Mouse (Mus musculus) layer of hippocampus, postnatal 14 days (tissue): ENCODE results near the gene Olfr1381. TPM values are rescaled to one million over a fixed set of nuclear protein-coding genes. Genes with fewer than 3 reads are reported as not detected.
"Not testable (repeated sequence)": the region's sequence is repeated elsewhere in the genome, so short reads cannot be mapped to it uniquely, and the experiment has no call there.

ENCODE experiments used
- DNase-seq, 2 experiments: peaks; one replicate each; pipeline ENCODE4 v3.0.0; 2021 to 2022; ENCODE audit warnings: low spot score in 2 of 2, mixed read lengths in 1 of 2
- long read RNA-seq, 2 experiments: library from polyadenylated mRNA; stranded (forward); transcript quantifications; one replicate each; pipeline ENCODE4 v2.0.0; 2021
- total RNA-seq, 2 experiments: library from RNA; stranded (reverse); gene quantifications; 2 replicates each; pipeline ENCODE4 v1.2.3; 2021

The Olfr1381 gene
- not detected for total RNA-seq
- long read RNA-seq, experiment 1, result 0 reads
- long read RNA-seq, experiment 2, result 0 reads

- DNase-seq, result not testable (repeated sequence)
Measured at GRCm38 (mm10) chr11:49543149-49543548, at the start of gene Olfr1381. Gene Olfr1381 (plus strand): TSS chr11:49543449.

DNA sequence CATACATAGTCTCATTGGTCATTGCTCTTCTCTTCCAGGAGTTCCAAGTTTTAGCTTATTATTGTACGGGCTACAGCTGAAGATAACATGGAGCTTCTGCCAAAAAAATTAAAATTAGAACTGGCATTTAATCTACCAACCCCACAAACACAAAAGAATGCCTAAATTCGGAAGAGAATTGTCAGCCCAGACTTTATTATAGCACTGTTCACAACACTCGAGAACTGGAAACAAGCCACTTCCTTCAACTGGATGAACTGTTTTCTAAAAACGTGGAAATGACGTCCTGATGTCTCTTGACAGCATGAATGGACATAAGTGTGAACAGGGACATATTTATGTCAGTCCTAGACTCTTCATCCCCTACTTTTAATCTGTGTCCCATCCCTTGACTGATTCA lies 25.2 kb upstream of the Olfr1381 start:
- DNase-seq, result peak in 1 of 2 experiments; percentile 5

DNA sequence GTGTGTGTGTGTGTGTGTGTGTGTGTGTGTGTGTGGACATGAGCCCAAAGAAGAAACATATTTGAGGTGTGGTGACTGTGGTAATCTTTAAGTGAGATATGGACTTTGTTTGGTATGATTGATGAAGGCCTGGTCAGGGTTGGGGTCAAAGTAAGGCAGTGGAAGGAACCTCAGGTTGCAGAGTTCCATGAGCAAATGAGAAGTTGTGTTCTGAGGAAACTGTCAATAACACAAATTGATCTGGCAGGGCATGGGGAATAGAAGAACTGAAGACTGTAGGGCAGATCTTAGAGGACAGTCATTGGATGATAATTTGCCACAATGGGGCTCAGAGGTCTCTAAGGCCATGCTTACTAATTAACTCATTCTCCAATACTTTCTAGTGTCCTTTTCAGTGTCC lies 23.9 kb upstream of the Olfr1381 start, which contains the start of gene Olfr1383:
Gene Olfr1383, plus strand, starts transcription at position 301 of the 400 bp plus-strand sequence.
- no peak for DNase-seq

DNA sequence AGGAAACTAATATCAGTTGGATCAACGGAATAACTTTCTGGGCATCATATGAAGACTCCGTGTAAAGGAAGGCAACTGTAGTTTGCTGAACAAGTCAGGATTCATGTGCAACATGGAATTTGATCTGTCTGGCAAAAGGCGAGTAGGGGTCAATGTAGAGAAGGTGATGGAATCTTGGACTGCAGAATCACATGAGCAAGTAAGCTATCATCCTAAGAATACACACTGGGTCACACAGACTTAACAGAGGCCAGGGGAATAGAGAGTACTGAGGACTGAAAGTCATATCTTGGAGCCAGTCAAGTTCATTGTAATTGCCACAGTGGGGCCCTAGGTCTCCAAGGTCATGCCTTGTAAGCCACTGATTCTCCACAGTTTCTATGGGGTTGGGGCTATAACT lies 15.3 kb upstream of the Olfr1381 start, which contains the start of gene Olfr1382:
Gene Olfr1382, plus strand, starts transcription at position 301 of the 400 bp plus-strand sequence.
- no peak for DNase-seq

GRCm38 (mm10) chr11:49532761-49533160 lies 10.5 kb upstream of the Olfr1381 start:
- DNase-seq, result no peak

DNA sequence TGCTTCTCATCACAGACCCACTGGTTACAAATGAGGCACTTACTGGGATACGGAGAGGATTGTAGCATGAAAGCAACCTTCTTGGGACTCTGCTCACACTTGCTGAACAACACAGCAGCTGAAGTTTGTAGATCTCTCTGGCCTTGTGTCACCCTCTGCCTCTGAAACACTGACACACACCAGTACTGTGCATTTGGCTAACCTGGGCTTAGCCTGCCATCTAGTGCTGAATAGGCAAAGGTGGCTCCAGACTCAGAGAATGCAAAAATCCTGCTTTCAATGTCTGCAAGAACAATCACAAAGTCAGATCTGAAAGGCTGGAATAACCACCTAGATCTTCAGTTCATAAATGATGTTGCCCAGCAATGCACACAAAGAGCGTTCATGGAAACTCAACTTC lies 6.6 kb upstream of the Olfr1381 start:
- peak; percentile 22 to 34 for DNase-seq

DNA sequence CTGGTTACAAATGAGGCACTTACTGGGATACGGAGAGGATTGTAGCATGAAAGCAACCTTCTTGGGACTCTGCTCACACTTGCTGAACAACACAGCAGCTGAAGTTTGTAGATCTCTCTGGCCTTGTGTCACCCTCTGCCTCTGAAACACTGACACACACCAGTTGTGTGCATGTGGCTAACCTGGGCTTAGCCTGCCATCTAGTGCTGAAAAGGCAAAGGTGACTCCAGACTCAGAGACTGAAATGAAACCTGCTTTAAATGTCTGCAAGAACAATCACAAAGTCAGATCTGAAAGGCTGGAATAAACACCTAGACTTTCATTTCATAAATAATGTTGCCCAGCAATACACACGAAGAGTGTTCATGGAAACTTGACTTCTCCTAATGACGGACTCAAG lies 10.8 kb downstream of the Olfr1381 start:
- DNase-seq, result not testable (repeated sequence)

DNA sequence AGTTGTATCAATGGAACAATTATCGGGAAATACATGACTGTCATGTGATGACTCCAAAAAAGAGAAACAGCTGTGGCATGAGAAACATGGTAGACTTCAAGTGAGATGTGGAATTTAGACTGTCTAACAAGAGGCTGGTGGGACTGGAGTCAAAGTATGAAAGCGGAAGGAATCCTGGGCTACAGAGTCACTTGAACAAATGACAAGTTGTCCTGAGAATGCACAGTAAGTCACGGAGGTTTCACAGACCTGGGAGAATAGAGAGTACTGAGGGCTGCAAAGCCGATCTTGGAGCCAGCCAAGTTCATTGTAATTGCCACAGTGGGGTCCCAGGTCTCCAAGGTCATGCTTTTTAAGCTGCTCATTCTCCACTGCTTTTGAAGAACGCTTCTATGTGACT lies 13.3 kb downstream of the Olfr1381 start, which contains the start of gene Olfr1380:
Gene Olfr1380, plus strand, starts transcription at position 301 of the 400 bp plus-strand sequence.
- not testable (repeated sequence) for DNase-seq

DNA sequence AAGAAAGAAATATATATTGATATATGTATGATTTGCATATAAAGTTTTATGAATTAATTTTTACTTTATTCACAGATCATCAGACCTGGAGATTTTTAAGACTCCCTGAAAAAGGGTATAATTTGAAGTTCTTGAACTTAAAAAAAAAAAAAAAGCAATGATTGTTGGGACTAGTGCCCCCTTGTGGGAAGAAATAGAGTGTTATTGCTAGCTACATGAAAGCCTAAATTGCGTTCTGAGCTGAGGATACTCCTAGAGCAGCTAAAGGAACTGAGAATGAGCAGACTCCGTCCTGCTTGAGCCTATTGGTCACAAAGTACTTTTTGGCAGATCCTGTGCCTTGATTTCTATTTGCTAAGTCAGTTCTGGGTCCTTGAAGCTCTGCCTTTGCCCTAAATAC lies 31.8 kb downstream of the Olfr1381 start:
- DNase-seq, result not testable (repeated sequence)

DNA sequence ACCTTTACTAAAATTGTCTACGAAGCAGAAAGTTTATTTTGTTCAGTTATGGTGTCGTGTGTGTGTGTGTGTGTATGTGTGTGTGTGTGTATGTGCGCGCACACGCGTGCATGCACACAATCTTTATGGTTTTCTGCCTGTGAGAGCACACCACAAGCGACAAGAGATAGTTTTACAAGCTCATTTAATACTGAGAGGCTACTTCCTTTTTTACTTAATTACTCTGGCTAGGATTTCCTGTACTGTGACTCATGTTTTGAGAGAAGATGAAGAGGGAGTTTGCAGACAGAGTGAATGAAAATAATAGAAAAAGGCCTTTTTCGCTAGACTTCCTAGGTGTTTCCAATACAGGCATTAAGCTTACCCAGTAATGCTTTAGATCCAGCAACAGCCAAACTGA lies 37.2 kb downstream of the Olfr1381 start:
- not testable (repeated sequence) for DNase-seq

- DNase-seq, result no peak
Measured at GRCm38 (mm10) chr11:49590213-49590612, 47.0 kb downstream of the Olfr1381 start.

DNA sequence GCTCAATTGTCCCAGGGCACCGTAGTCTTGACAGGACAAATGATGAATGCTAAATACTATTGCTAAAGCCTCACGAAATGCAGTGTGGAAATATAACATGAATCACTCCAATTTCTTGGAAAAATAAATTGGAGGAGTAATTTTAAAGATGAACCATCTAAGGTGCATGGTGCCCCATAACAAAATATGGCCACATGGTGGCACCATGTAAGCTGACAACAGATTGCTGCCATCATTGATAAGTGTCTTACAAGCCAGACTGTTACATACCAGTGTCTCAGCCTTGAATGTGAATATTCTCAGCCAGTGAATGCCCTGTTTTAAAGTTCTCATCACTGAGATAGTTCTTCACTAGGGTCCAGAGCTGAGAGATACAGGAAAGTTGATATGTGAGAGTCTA lies 53.9 kb downstream of the Olfr1381 start:
- DNase-seq, result not testable (repeated sequence)

Other genes starting within 250 kb of the Olfr1381 start
- not detected for gene Olfr10, start 238.7 kb upstream of the Olfr1381 start, total RNA-seq
- gene Olfr1391, start 220.7 kb upstream of the Olfr1381 start, total RNA-seq, result not detected
- gene Olfr1390, start 208.3 kb upstream of the Olfr1381 start, total RNA-seq, result not detected
- not detected for gene Olfr1389, start 120.4 kb upstream of the Olfr1381 start, total RNA-seq
- gene Olfr1388, start 106.8 kb upstream of the Olfr1381 start, total RNA-seq, result under 1 TPM; 0.28 to 0.33 TPM
- not detected for gene Olfr1387, start 88.1 kb upstream of the Olfr1381 start, total RNA-seq
- not detected for gene Olfr1386, start 78.4 kb upstream of the Olfr1381 start, total RNA-seq
- under 1 TPM; 0.12 to 0.14 TPM for gene Olfr1385, start 54.4 kb upstream of the Olfr1381 start, total RNA-seq
- not detected for gene Olfr1384, start 36.7 kb upstream of the Olfr1381 start, total RNA-seq
- under 1 TPM in 1 of 2 experiments, not detected in 1; 0.50 TPM for gene Olfr1383, start 23.8 kb upstream of the Olfr1381 start, total RNA-seq
- not detected for gene Olfr1382, start 15.2 kb upstream of the Olfr1381 start, total RNA-seq
- not detected for gene Olfr1380, start 13.4 kb downstream of the Olfr1381 start, total RNA-seq
- 1 to 10 TPM; 3.4 TPM for gene Flt4, start 65.8 kb downstream of the Olfr1381 start, total RNA-seq
- gene Scgb3a1, start 120.2 kb downstream of the Olfr1381 start, total RNA-seq, result not detected
- 10 to 100 TPM; 47.6 to 49.8 TPM for gene Cnot6, start 169.3 kb downstream of the Olfr1381 start, total RNA-seq